ENCODE assay signal across 12 mouse cellular contexts in the genomic region with DNA sequence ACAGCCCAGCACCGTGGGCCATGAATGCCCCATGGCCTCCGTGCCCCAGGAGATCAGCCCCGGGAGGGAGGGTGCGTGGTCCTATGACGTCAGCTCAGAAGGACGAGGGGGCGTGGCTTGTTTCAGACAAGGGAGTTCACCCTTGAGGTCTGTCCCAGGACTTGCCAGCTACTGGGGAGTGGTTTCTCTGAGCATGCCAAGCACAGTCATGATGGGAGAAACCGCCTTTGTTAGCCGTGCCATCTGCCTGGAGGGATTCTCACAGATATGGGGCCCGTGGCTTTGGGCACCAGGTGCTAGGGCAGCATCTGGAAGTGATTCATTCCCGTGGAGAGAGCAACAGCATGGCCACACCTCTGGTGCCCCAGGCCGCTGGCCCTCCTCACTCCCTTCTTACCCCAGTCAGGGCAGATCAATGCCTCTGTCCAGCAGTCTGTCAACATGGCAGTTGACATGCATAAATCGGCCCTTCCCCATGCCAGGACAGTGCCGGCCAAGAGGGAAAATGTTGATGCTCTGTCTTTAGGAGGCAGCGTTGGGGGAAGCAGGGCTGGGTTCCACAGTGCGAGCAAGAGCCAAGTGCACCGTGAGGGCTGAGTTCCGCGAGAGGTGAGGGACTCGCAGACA.
DNase-seq lines count a peak whose midpoint lies in the region; ATAC-seq and TF ChIP-seq lines count a peak whose summit lies in the region.
"Had no signal": no experiment of that assay in that cellular context is flagged by ENCODE, and none has a peak within 500 bp of the region (broad histone marks: within the 10 kb centered on the region; RNA-seq: fewer than 3 reads in every experiment).

No protein-coding gene starts in this region.

- H3K27me3 ChIP-seq in stomach, postnatal 0 days (ENCODE audit: control insufficient read depth, insufficient read depth, low read length), result no peaks in the 10 kb centered on the region
- no peaks in the 10 kb centered on the region for H3K27me3 ChIP-seq in forebrain, embryonic 11.5 days (ENCODE audit: control insufficient read depth, insufficient read depth, low read length)
- H3K27me3 ChIP-seq: forebrain, embryonic 15.5 days; neural tube, embryonic 15.5 days had no signal

- TF ChIP-seq EP300 in stomach, postnatal 0 days (optimal IDR thresholded peaks at IDR 0.05), result no peak

- no peak overlapping the region for H3K9ac ChIP-seq in stomach, postnatal 0 days (ENCODE audit: low read length)
- no peak overlapping the region for H3K9ac ChIP-seq in forebrain, embryonic 11.5 days (ENCODE audit: low read length)
- H3K9ac ChIP-seq: forebrain, embryonic 15.5 days; liver, embryonic 14.5 days; neural tube, embryonic 15.5 days had no signal

- peak; percentile 39 for DNase-seq in adrenal gland, postnatal 14 days
- no peak for DNase-seq in adrenal gland, postnatal 4 days (ENCODE audit: low spot score in 2 of 2)
- DNase-seq in lung, adult 18-20 months, result peak; percentile 18 to 26
- DNase-seq in lung, postnatal 14 days, result no peak
- DNase-seq in fibroblast of lung, adult 2 months (ENCODE audit: low read depth), result peak; percentile 72
- peak; percentile 34 for DNase-seq in stomach, postnatal 0 days (ENCODE audit: low spot score)
- no peak for DNase-seq in kidney, adult 8-10 months
- DNase-seq in forebrain, embryonic 11.5 days (ENCODE audit: low spot score), result no peak
- DNase-seq: cerebellum, adult 2 months had no signal

- no peak; the same call in 1 of the 2 replicates for ATAC-seq in stomach, postnatal 0 days (ENCODE audit: low FRiP score, low TSS enrichment)
- no peak for ATAC-seq in forebrain, embryonic 11.5 days (replicated peaks; ENCODE audit: low FRiP score)
- ATAC-seq: forebrain, embryonic 15.5 days had no signal

- WGBS in stomach, postnatal 0 days, result 57% methylated on average over 20 of the region's 20 CpGs
- 78% methylated on average over 20 of the region's 20 CpGs for WGBS in forebrain, embryonic 11.5 days

- H3K4me3 ChIP-seq in stomach, postnatal 0 days (ENCODE audit: low read depth, low read length), result no peak overlapping the region
- H3K4me3 ChIP-seq in forebrain, embryonic 11.5 days (ENCODE audit: low read depth, low read length), result no peak overlapping the region
- H3K4me3 ChIP-seq: forebrain, embryonic 15.5 days; neural tube, embryonic 15.5 days had no signal

- H3K36me3 ChIP-seq in stomach, postnatal 0 days (ENCODE audit: control insufficient read depth, insufficient read depth, low read length), result no peaks in the 10 kb centered on the region
- no peaks in the 10 kb centered on the region for H3K36me3 ChIP-seq in forebrain, embryonic 11.5 days (ENCODE audit: control insufficient read depth, insufficient read depth, low read length)
- H3K36me3 ChIP-seq: forebrain, embryonic 15.5 days; neural tube, embryonic 15.5 days had no signal

- H3K4me1 ChIP-seq in stomach, postnatal 0 days (replicated peaks; ENCODE audit: control insufficient read depth, insufficient read depth), result no peaks in the 10 kb centered on the region; the same call in none of the 2 replicates
- H3K4me1 ChIP-seq in forebrain, embryonic 11.5 days (replicated peaks; ENCODE audit: control insufficient read depth, insufficient read depth, low read length), result no peaks in the 10 kb centered on the region

- no peaks in the 10 kb centered on the region for H3K9me3 ChIP-seq in stomach, postnatal 0 days (ENCODE audit: control insufficient read depth, low read length)
- no peaks in the 10 kb centered on the region for H3K9me3 ChIP-seq in forebrain, embryonic 11.5 days (ENCODE audit: control insufficient read depth, low read length)
- H3K9me3 ChIP-seq: forebrain, embryonic 15.5 days; neural tube, embryonic 15.5 days had no signal

- no peak for TF ChIP-seq CTCF in stomach, postnatal 0 days (IDR thresholded peaks at IDR 0.05; ENCODE audit: low read depth)

- no peak overlapping the region; the same call in 1 of the 2 replicates for H3K27ac ChIP-seq in stomach, postnatal 0 days (replicated peaks)
- H3K27ac ChIP-seq in forebrain, embryonic 11.5 days (ENCODE audit: low read depth, low read length), result no peak overlapping the region
- H3K27ac ChIP-seq: forebrain, embryonic 15.5 days; liver, embryonic 14.5 days; neural tube, embryonic 15.5 days had no signal

- no peak overlapping the region for H3K4me2 ChIP-seq in stomach, postnatal 0 days (replicated peaks; ENCODE audit: low read depth)
- no peak overlapping the region for H3K4me2 ChIP-seq in forebrain, embryonic 11.5 days (ENCODE audit: low read depth, low read length, severe bottlenecking)
- H3K4me2 ChIP-seq: forebrain, embryonic 15.5 days; neural tube, embryonic 15.5 days had no signal

Comparison
In these comparisons a context has a peak if more than half of its experiments do, and no peak if none do; other contexts are left out.
1. DNase-seq: peak in adrenal gland, postnatal 14 days (single experiment), lung, adult 18-20 months (2 of 2), fibroblast of lung, adult 2 months (single experiment) and stomach, postnatal 0 days (single experiment); none in adrenal gland, postnatal 4 days (0 of 2), lung, postnatal 14 days (single experiment), kidney, adult 8-10 months (0 of 2) and forebrain, embryonic 11.5 days (single experiment).